Mouse (Mus musculus) layer of hippocampus, adult 9-10 months (tissue): ENCODE measurements around the gene Psat1.

Experiments used
- DNase-seq: peaks from one replicate; pipeline ENCODE4 v3.0.0; 2022; ENCODE audit warnings: low spot score

Psat1 gene

DNA sequence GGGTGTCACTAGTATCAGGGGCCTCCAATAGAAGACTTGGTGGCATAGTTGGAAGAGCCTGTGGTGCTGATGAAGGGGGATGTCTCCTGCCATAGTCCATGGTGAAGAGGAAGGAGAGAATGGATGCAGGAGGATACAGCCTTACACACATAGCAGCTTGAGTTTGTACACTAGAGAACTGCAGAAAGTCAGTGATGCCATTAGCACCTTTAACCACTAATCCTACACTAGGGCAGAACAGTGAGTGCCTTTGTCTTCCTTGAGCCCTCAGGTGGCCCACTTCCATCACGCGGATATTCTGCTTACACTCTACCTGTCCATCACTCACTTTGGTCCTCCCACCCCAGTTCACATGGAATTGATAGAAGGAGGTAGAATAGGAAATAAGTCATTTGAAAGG is 83.0 kb downstream of the Psat1 start:
- no peak for DNase-seq

DNA sequence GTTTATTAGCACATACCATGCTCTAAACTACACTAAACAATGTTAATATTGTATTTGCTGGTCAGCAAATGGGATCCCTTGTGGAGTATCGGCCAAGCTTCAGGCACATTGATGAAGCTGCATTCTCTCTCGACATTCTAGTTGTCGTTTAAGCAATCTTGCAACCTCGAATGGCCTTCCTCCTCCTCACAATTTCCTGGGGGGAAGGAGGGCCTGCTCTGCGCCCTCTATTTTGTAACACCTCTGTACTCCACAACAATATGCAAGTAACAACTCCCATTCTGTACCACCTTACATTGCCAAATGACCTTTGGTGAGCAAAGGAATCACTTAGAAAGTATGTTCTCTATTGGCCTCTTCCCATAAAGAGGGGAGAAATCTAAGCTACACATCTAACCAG is 91.8 kb downstream of the Psat1 start:
- DNase-seq, result no peak
